Mouse (Mus musculus) colon, adult 2 months (tissue): ENCODE results near the gene Gm2431. TPM values are rescaled to one million over a fixed set of nuclear protein-coding genes. Genes with fewer than 3 reads are reported as not detected.

Experiments
- polyA plus RNA-seq: library from polyadenylated mRNA; depleted of rRNA; stranded (reverse); fragments of >200 nt; gene quantifications from 2 replicates; pipeline ENCODE4 v1.2.3, GENCODE M21; 2012; rRNA removed

Gm2431 gene
- polyA plus RNA-seq = not detected in 2 replicates

DNA sequence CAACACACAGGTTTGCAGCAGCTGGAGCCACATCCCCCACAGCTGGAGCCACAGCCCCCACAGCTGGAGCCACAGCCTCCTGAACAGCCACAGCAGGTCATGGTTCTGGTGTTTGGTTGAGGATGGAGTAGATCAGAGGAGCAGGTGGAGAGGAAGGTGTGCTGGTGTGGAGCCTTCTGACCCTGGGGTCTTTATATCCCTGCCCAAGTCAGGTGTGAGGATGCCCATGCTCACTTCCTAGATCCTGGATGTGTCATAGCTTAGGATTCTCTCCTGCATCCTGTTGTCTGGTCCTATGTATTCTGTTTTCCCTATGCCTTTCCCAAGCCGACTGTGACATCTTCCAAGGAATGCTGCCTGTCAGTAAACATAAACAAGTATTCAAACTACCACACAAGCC is at the start of gene Gm2431:
Gene Gm2431, minus strand, starts transcription at position 101 of the 400 bp plus-strand sequence.

DNA sequence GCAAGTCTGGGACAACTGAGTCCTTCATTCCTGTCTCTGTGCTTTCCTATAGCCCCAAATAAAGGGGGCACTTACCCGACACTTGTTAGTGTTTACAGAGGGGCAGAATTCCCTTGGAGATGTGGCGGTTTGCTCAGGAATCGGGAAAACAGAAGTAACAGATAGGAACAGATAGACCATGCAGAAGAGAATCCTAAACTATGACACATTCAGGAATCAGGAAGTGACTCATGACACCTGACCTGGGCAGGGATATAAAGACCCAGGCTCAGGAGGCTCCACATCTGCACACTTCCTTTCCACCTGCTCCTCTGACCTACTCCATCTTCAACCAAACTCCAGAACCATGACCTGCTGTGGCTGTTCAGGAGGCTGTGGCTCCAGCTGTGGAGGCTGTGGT is 45.1 kb upstream of the Gm2431 start, which contains the start of gene Krtap5-4:
Gene Krtap5-4, plus strand, starts transcription at position 301 of the 400 bp plus-strand sequence.

DNA sequence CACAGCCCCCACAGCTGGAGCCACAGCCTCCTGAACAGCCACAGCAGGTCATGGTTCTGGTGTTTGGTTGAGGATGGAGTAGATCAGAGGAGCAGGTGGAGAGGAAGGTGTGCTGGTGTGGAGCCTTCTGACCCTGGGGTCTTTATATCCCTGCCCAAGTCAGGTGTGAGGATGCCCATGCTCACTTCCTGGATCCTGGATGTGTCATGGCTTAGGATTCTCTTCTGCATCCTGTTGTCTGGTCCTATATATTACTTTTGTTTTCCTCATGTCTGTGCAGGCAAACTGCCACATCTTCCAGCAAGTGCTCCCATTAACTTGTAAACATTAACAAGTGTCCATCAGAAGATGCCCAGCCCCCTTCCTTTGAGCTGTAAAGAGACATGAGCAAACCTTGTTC is 38.9 kb upstream of the Gm2431 start, which contains the start of gene Krtap5-1:
Gene Krtap5-1, minus strand, starts transcription at position 101 of the 400 bp plus-strand sequence.

DNA sequence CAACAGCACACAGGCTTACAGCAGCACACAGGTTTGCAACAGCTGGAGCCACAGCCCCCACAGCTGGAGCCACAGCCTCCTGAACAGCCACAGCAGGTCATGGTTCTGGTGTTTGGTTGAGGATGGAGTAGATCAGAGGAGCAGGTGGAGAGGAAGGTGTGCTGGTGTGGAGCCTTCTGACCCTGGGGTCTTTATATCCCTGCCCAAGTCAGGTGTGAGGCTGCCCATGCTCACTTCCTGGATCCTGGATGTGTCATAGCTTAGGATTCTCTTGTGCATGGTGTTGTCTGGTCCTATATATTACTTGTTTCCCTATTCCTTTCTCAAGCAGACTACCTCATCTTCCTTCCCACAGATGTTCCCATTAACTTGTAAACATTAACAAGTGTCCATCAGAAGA is 16.1 kb upstream of the Gm2431 start, which contains the start of gene Gm4559:
Gene Gm4559, minus strand, starts transcription at position 101 of the 400 bp plus-strand sequence.

DNA sequence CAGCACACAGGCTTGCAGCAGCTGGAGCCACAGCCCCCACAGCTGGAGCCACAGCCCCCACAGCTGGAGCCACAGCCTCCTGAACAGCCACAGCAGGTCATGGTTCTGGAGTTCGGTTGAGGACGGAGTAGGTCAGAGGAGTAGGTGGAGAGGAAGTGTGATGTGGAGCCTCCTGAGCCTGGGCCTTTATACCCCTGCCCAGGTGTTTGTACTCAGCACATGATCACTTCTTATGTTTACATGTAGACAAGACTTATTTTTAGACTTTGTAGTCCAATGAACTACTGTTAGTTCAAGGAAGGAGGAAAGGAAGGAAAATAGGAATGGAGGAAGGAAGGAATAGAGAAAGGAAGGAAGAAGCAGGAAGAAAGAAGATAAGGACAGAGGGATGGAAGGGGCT is 17.2 kb downstream of the Gm2431 start, which contains the start of gene Gm40460:
Gene Gm40460, minus strand, starts transcription at position 101 of the 400 bp plus-strand sequence.

DNA sequence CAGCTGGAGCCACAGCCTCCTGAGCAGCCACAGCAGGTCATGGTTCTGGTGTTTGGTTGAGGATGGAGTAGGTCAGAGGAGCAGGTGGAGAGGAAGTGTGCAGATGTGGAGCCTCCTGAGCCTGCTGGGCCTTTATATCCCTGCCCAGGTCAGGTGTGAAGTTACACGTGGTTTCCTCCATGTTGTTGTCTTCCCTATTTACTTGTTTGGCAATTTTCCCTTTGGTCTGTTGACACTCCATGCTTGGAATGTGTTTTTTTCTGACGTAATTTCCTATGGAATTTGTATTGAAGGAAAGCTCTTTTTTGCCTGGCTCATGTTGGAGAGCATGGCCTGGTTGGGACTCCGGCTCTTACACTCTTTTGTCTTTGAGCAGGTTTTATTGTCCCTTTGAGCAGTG is 28.3 kb downstream of the Gm2431 start, which contains the start of gene Krtap5-5:
Gene Krtap5-5, minus strand, starts transcription at position 101 of the 400 bp plus-strand sequence.

DNA sequence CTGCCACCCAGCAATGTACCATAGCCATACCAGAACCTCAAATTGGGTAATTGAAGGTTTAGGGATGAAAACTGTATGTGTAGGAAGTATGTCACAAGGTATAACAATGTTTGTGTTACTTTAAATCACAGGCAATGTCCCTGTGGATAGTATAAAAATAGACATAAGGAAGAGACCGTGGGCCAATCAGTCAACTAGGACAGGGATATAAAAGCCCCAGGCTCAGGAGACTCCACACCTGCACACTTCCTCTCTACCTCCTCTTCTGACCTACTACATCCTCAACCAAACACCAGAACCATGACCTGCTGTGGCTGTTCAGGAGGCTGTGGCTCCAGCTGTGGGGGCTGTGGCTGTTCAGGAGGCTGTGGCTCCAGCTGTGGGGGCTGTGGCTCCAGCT is 46.6 kb downstream of the Gm2431 start, which contains the start of gene Gm7579:
Gene Gm7579, plus strand, starts transcription at position 301 of the 400 bp plus-strand sequence.

Other genes starting within 250 kb of the Gm2431 start
- gene Mob2, start 197.3 kb downstream of the Gm2431 start, polyA plus RNA-seq = 60.0 and 60.5 TPM in 2 replicates
- 9.8 and 15.4 TPM in 2 replicates for gene Dusp8, start 162.5 kb downstream of the Gm2431 start, polyA plus RNA-seq
- not detected in 2 replicates for gene Gm45618, start 137.6 kb downstream of the Gm2431 start, polyA plus RNA-seq
- not detected in 2 replicates for gene Gm39115, start 122.3 kb downstream of the Gm2431 start, polyA plus RNA-seq
- gene Gm45337, start 113.7 kb downstream of the Gm2431 start, polyA plus RNA-seq = not detected in 2 replicates
- not detected in 2 replicates for gene Gm29735, start 101.2 kb downstream of the Gm2431 start, polyA plus RNA-seq
- gene Gm4553, start 92.6 kb downstream of the Gm2431 start, polyA plus RNA-seq = not detected in 2 replicates
- gene Krtap5-2, start 82.3 kb downstream of the Gm2431 start, polyA plus RNA-seq = not detected in 2 replicates
- not detected in 2 replicates for gene Gm10153, start 68.0 kb downstream of the Gm2431 start, polyA plus RNA-seq
- gene Krtap5-3, start 57.0 kb downstream of the Gm2431 start, polyA plus RNA-seq = not detected in 2 replicates
- gene Gm7579, start 46.5 kb downstream of the Gm2431 start, polyA plus RNA-seq = 0.64 and 3.1 TPM in 2 replicates
- not detected in 2 replicates for gene Krtap5-5, start 28.4 kb downstream of the Gm2431 start, polyA plus RNA-seq
- not detected in 2 replicates for gene Gm40460, start 17.3 kb downstream of the Gm2431 start, polyA plus RNA-seq
- not detected in 2 replicates for gene Gm4559, start 16.0 kb upstream of the Gm2431 start, polyA plus RNA-seq
- not detected in 2 replicates for gene Krtap5-1, start 38.8 kb upstream of the Gm2431 start, polyA plus RNA-seq
- gene Krtap5-4, start 45.2 kb upstream of the Gm2431 start, polyA plus RNA-seq = not detected in 2 replicates
- 1.5 and 1.9 TPM in 2 replicates for gene Ifitm10, start 115.4 kb upstream of the Gm2431 start, polyA plus RNA-seq
- 0.17 TPM in 1 of 2 replicates, not detected in the other for gene Gm49369, start 124.3 kb upstream of the Gm2431 start, polyA plus RNA-seq
- gene Ctsd, start 129.7 kb upstream of the Gm2431 start, polyA plus RNA-seq = 320 and 338 TPM in 2 replicates
- gene Syt8, start 176.5 kb upstream of the Gm2431 start, polyA plus RNA-seq = 6.9 and 8.6 TPM in 2 replicates
- 0.29 and 1.0 TPM in 2 replicates for gene Tnni2, start 183.5 kb upstream of the Gm2431 start, polyA plus RNA-seq
- 78.3 and 91.5 TPM in 2 replicates for gene Lsp1, start 202.5 kb upstream of the Gm2431 start, polyA plus RNA-seq
- 0.58 and 1.3 TPM in 2 replicates for gene Tnnt3, start 240.5 kb upstream of the Gm2431 start, polyA plus RNA-seq